Mouse (Mus musculus) embryonic facial prominence, embryonic 10.5 days (tissue): Measurements from ENCODE around the gene Dynlt1a. TPM values are rescaled to one million over a fixed set of nuclear protein-coding genes. Genes with fewer than 3 reads are reported as not detected.
"Not testable (repeated sequence)": the region's sequence is repeated elsewhere in the genome, so short reads cannot be mapped to it uniquely, and the experiment has no call there.

ENCODE experiments used
- DNase-seq: peaks from one replicate; pipeline ENCODE4 v3.0.0-alpha.2; 2017; ENCODE audit warnings: low spot score
- H3K27ac ChIP-seq: fragments of 300-500 bp; sonication (generic); replicated peaks from 2 replicates; pipeline ENCODE4 v1.5.1; 2016; ENCODE audit warnings: mild to moderate bottlenecking
- H3K27me3 ChIP-seq: fragments of 300-500 bp; sonication (generic); replicated peaks from 2 replicates; pipeline ENCODE4 v1.6.1; 2016; ENCODE audit warnings: low read depth, mild to moderate bottlenecking; ENCODE audit not compliant: poor library complexity, severe bottlenecking
- H3K36me3 ChIP-seq: fragments of 300-500 bp; sonication (generic); replicated peaks from 2 replicates; pipeline ENCODE4 v1.6.1; 2016; ENCODE audit warnings: mild to moderate bottlenecking, moderate library complexity
- H3K4me1 ChIP-seq: fragments of 300-500 bp; sonication (generic); 2 replicates; pipeline ENCODE4 v1.6.1; 2016
- H3K4me3 ChIP-seq: fragments of 300-500 bp; sonication (generic); 2 replicates; pipeline ENCODE4 v1.5.1; 2016; ENCODE audit warnings: mild to moderate bottlenecking, moderate library complexity
- H3K9me3 ChIP-seq: fragments of 300-500 bp; sonication (generic); 2 replicates; pipeline ENCODE4 v1.6.1; 2016; ENCODE audit warnings: mild to moderate bottlenecking
- WGBS: fragments of 180-500 bp; shearing (Covaris S2); methylation state at CpG from one replicate; pipeline ENCODE4 v1.1.7; 2016; 5-methylcytosine and 5-hydroxymethylcytosine counted together
- polyA plus RNA-seq: library from polyadenylated mRNA; unstranded; fragments of >200 nt; fragmentation: Nextera tagmentation; extraction: Ambion mirVana; gene quantifications from 2 replicates; pipeline ENCODE4 v1.2.1, GENCODE M21; 2016

Dynlt1a gene
- polyA plus RNA-seq, 1 experiment from 2014 or later: 23.0 TPM

DNA sequence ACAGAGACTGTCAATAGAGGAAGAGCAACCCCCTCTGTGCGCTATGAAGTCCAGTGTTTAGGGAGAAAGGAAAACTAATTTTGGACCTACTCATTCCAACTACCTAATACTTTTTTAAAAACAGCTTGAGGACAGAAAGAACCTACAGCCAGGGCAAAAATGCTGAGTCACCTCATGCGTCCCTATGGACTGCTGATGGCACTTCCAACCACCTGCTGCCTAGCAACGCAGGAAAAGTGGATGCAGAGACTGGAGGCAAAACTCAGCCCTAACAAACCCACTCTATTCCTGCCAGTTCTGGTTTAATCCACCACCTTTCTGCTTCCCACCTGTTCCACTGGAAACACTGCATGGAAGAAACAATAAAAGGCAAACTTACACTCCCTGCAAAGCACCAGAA, 4.5 kb downstream of the Dynlt1a start:
- 73% methylated on average over 3 of the region's 3 CpGs for WGBS
- not testable (repeated sequence) for H3K27me3 ChIP-seq, H3K27ac ChIP-seq, H3K9me3 ChIP-seq, H3K4me3 ChIP-seq, H3K4me1 ChIP-seq, H3K36me3 ChIP-seq
- peak; percentile 7 for DNase-seq

DNA sequence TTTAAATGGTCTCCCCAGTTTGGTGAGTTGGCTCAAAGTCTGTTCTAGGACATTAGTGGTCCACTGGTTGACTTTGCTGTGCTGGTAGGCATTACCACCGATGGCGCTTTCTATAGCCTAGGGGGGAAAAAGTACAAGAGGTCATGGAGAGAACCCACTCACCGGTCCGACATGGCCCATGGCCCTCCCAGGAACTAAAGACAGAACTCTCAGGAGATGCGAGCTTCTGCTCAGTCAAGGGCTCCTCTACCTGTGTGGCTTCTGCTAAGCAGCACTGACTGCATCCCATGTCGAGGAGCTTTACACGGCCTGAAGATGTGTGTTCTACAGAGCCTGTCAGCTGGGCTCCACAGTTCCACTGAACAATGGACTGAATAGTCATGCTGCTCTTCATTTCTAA, 5.6 kb downstream of the Dynlt1a start:
- DNase-seq, H3K4me3 ChIP-seq, H3K36me3 ChIP-seq, H3K9me3 ChIP-seq, H3K4me1 ChIP-seq, H3K27me3 ChIP-seq, H3K27ac ChIP-seq: not testable (repeated sequence)
- WGBS: 88% methylated on average over 7 of the region's 7 CpGs

DNA sequence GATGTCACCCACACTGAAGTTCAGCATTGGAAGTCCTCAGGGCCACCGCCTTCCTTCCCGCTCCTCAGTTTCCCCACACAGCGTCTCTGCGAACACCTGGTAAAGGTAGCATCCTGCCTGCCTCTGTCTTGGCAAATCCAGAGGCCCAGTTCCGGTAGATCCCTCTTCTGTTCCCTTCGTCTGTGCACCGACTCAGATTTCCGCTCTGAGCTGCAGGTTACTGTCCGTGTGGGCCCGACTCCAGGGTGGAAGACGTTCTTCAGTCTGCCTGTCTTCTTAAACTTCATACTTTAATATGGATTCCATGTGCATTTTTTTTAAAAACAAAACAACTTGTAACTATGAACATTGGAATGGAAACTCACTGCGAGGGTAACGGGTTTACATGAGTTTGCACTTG, 10.8 kb downstream of the Dynlt1a start:
- H3K9me3 ChIP-seq, H3K27me3 ChIP-seq, H3K4me1 ChIP-seq, H3K36me3 ChIP-seq, H3K27ac ChIP-seq, H3K4me3 ChIP-seq, DNase-seq: not testable (repeated sequence)
- 96% methylated on average over 11 of the region's 13 CpGs for WGBS

DNA sequence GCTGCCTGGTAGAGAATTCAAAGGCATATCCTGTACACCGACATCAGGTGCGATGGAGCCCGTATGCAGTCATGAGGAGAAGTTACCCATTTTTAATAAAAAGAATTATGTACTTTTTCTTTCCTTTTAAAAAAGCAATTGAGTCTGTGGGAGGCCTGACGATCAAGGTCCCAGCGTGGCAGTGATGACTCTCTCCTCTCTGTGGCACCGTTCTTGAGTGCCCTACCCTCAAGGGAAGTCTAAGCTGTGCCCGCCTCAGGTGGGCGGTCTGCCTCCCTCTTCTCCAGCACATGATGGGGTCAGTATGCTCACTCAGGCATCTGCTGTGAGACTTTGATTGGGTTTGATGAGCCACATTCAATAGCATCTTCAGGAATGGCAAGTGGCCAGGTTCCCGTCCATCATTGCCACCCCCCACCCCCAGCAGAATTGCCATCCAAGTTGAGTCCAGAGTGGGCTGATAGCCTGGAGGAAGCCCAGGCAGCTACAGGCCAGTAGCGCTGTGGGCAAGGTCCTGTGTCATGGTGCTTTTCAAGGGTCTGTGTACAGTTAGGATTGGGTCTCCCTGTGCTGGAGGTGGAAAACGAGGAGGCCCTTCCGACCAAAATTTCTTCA, 11.5 kb downstream of the Dynlt1a start:
- not testable (repeated sequence) for H3K4me1 ChIP-seq, H3K4me3 ChIP-seq, H3K27ac ChIP-seq, DNase-seq, H3K9me3 ChIP-seq, H3K36me3 ChIP-seq, H3K27me3 ChIP-seq
- WGBS: 92% methylated on average over 12 of the region's 12 CpGs

DNA sequence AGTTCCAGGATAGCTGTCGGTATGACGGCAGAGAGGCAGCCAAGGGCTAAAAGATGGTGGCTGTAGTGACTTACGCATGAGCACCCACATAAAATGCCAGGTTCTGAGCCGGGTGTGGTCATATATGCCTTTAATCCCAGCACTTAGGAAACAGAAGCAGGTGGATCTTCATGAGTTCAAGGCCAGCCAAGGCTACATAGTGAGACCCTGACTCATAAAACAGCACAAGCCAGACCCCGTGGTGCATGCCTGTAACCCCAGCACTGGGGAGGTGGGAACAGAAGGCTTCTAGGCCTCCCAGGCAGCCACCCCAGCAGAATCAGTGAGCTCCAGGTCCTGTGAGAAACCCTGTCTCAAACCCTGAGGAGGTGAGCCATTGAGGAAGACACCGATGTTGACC, 12.4 kb downstream of the Dynlt1a start:
- H3K9me3 ChIP-seq, DNase-seq, H3K4me1 ChIP-seq, H3K27me3 ChIP-seq, H3K4me3 ChIP-seq, H3K36me3 ChIP-seq, H3K27ac ChIP-seq: not testable (repeated sequence)
- WGBS: 91% methylated on average over 5 of the region's 6 CpGs

DNA sequence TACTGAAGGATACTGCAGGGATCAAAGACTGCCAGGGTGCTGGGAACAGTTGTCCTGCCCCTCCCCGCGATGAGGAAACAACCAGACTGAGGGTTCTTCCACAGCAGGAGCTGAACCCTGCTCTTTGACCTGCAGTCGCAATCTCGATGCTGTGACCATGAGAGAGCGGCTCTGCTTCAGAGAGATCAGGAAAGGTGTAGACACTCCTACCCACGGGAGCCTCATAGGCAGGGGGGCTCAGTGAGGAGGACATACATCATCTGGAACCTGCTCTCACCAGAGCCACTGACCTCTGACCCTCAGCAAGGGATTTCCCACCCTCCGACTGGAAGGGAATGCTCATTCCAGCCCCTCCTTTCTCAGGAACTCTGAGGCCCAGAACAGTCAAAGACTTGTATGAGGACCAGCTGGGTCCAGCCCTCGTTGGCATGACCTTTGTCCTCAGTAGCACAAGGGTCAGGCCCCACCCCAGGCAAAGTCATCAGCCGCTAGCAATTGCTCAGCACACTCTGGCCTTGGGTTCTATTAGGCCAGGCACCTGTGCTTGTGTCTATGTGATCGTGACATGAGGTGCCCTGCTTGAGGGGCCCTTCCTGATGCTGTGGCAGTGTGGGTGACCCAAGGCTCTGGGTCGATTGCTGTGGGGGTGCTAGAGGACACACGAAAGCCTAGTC, 17.0 kb downstream of the Dynlt1a start:
- not testable (repeated sequence) for DNase-seq, H3K4me3 ChIP-seq, H3K27ac ChIP-seq, H3K9me3 ChIP-seq, H3K4me1 ChIP-seq, H3K36me3 ChIP-seq, H3K27me3 ChIP-seq
- WGBS: 71% methylated on average over 9 of the region's 12 CpGs

DNA sequence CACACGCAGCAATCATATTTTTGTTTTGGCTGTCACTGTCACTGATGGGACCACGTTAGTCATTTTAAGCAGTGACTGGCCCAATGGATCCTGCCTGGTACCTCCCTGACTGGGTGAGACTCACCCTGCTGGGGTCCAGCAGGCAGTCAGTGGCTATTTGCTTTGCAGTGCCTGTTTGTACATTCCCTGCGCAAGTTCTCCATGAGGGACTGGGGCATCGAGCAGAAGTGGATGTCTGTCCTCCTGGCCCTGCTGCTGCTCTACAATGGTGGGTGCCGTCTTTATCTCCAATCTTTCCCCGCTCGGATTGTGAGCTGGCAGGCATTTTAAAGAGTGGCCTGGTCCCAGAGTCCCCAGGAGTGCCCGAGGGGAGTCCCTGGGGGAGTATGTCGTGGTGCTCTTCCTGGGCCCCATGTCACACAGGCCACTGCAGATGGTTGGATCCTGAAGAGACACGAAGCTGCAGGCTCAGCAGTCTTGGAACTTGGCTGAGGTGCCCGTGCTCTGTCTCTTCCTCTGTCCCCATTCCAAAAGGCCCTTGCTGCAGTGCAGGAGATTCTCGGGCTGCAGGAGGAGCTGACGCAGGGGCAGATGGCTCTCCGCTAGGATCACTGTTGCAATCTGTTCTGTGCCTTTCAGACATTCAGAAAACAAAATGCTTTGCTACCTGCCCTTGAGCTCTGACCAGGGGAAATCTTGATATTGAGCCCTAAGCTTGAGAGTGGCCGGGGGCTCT, 20.1 kb downstream of the Dynlt1a start:
- DNase-seq, H3K27ac ChIP-seq, H3K4me1 ChIP-seq, H3K27me3 ChIP-seq, H3K4me3 ChIP-seq, H3K36me3 ChIP-seq, H3K9me3 ChIP-seq: not testable (repeated sequence)
- WGBS: 90% methylated on average over 9 of the region's 15 CpGs

DNA sequence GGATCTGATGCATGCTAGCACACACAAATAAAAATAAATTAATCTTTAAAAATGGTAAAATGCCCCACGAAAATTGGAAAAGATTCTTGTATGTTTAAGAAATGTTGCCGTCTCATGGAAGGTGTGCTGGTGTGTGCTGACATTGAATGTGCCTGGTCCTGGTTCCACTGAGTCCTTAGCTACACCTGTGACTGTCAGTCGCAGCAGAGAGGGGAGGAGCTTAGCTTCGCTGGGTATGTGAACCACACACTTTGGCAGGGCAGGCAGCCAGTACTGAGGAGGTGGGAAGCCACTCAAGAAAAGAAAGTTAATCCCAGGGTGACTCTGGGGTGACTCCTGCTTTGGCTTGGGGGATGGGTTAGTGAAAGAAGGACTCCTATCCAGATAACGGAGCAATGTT, 23.4 kb downstream of the Dynlt1a start:
- H3K27me3 ChIP-seq: not testable (repeated sequence)

DNA sequence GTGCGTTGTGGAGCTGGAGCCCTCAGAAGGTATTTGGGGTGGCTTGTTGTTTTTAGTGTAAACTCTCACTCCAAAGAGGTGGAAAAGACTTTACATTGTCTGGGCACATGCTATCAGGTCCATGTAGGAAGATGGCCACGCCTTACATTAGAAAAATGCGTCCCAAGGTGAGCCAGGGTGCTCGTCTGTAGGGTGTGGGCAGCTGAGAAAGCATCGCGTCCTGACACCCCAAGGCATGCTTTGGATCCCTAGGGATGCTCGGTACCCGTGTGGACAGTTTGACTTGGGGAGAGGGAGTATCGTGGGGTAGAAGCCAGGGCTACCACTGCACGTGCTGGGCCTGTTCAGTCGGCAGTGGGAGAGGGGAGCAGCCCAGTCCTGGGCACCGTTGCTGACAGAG, 28.3 kb downstream of the Dynlt1a start:
- H3K27ac ChIP-seq, DNase-seq, H3K4me1 ChIP-seq, H3K27me3 ChIP-seq, H3K4me3 ChIP-seq, H3K9me3 ChIP-seq, H3K36me3 ChIP-seq: not testable (repeated sequence)
- 93% methylated on average over 12 of the region's 12 CpGs for whole genome bisulfite sequencing

More for the DNA sequence above, 23.4 kb downstream of the Dynlt1a start:
- H3K9me3 ChIP-seq, H3K36me3 ChIP-seq, H3K27ac ChIP-seq, H3K4me1 ChIP-seq, DNase-seq, H3K4me3 ChIP-seq: not testable (repeated sequence)
- WGBS: no CpG with 5 or more reads among the region's 5 CpGs

DNA sequence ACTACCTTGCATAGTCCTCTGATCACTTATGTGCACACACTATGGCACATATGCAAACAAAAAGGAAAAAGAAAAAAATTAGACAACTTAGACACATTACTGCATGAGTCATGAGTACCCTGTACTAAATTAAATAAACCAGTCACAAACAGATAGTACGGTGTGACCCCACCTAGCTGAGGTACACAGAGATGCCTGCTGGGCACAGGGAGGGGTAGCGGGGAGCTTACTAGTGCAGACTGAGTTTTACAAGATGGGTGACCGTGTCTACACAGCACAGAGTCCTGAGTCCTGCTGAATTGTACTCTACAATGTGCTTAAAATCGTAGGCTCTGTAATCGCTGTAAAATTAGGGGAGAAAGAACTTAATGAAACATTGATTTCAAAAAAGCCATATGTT, 31.1 kb downstream of the Dynlt1a start:
- not testable (repeated sequence) for H3K4me3 ChIP-seq, H3K36me3 ChIP-seq, H3K9me3 ChIP-seq, H3K27me3 ChIP-seq, H3K4me1 ChIP-seq, DNase-seq, H3K27ac ChIP-seq
- 95% methylated on average over 5 of the region's 5 CpGs for WGBS

DNA sequence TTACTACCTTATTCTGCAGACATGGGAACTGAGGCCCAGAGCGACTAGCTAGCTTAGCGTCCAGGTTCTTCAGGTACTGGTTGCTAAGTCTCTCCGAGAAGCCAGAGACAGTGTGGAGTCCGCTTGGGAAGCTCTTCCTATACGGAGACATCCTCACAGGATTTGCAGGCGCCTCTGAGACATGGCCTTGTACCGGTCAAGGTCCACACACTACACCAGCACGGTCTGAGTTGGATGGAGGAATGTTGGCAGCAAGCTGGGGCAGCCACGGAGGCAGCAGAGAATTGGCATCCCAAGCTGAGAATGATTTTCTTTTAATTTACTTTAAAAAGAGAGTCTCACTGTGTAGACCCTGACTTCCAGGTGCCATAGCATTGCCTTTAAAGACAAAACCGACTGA, 34.2 kb downstream of the Dynlt1a start:
- not testable (repeated sequence) for DNase-seq, H3K27me3 ChIP-seq, H3K36me3 ChIP-seq, H3K9me3 ChIP-seq, H3K27ac ChIP-seq, H3K4me3 ChIP-seq, H3K4me1 ChIP-seq
- 96% methylated on average over 8 of the region's 10 CpGs for WGBS

DNA sequence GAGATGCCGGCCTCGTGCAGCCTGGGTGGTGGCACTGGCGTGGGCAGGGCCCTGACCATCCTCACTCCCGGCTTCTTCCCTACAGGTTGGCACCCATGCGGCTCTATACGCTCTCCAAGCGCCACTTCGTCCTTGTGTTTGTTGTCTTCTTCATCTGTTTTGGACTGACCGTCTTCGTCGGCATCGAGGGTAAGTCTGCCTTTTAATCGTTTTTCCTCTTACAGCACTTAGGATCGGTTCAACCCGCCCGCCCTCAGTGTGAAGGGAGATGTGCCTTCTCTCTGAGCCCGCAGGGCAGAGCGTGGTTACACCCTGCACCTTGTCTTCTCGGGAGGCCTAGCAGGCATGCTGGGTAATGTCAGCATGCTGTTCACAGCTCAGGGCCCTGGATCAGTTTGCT, 36.8 kb downstream of the Dynlt1a start:
- H3K27ac ChIP-seq, H3K36me3 ChIP-seq, H3K9me3 ChIP-seq, H3K27me3 ChIP-seq, H3K4me3 ChIP-seq, DNase-seq, H3K4me1 ChIP-seq: not testable (repeated sequence)
- WGBS: 94% methylated on average over 19 of the region's 19 CpGs

DNA sequence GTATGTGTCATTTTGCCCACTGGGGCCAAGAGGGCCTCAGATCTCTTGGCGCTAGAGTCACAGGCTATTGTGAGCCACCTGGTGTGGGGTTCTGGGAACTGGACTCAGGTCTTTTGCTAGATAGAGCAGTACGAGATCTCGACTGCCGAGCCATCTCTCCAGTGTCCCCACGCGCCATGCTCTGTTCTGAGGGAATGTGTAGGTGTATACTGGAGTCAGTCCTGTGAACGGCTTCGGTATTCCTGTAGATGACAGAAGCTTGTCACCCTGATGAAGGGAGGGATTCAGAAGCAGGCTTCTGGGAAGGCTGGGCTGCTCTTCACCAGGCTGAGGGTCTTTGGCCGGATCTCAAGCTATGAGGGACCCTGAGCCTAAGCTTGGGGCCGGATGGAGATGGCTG, 37.5 kb downstream of the Dynlt1a start:
- not testable (repeated sequence) for H3K4me1 ChIP-seq, DNase-seq, H3K4me3 ChIP-seq, H3K27ac ChIP-seq, H3K9me3 ChIP-seq, H3K36me3 ChIP-seq, H3K27me3 ChIP-seq
- WGBS: 92% methylated on average over 10 of the region's 10 CpGs
